Mouse (Mus musculus): ENCODE measurements at regions not wholly inside any gene's neighbourhood (a gene's known extent, or its start where the extent isn't known, plus 50 kb on each side); places are given as distances from the start of the nearest gene placed in this dataset.
A peak's percentile ranks its signal among the peaks of the same experiment; 100 is the strongest.

DNA sequence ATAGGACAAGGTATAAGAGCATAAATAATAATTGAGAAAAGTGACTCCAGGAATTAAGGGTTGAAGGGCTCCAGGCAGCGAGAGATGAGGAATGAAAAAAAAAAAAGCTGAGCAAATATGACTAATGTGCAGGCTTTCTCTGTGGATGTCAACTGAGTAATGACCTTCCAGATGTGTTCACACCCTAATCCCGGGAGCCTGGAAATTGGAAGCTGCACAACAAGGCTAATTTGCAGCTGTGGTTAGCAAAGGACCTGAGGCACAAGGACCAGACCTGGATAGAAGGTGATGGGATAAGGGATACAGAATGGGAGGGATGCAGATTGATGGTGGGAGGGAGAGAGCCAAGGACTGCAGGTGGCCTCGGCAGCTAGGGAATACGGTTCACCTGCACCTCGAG, 111.6 kb downstream of the Rplp1 start:
- Histone ChIP-seq H3K4me3 (ENCODE audit: low read depth, low read length) (no peak overlapping the region), H3K9ac (replicated peaks; ENCODE audit: low read length) (no peak overlapping the region), H3K4me1 (ENCODE audit: control insufficient read depth, insufficient read depth, low read length) (no peaks in the 10 kb centered on the region), H3K27me3 (ENCODE audit: control insufficient read depth, insufficient read depth, low read length) (no peaks in the 10 kb centered on the region), H3K36me3 (replicated peaks; ENCODE audit: control insufficient read depth, insufficient read depth, low read depth, low read length) (no peaks in the 10 kb centered on the region), H3K9me3 (replicated peaks; ENCODE audit: control insufficient read depth, low read length) (no peaks in the 10 kb centered on the region), H3K27ac (replicated peaks; ENCODE audit: low read depth, low read length) (no peak overlapping the region), H3K4me2 (ENCODE audit: low read depth, low read length) (no peak overlapping the region)
- DNase-seq (ENCODE audit: low spot score) = no peak
- WGBS = 69% methylated on average over 5 of the region's 5 CpGs
- ATAC-seq (replicated peaks; ENCODE audit: insufficient number of reproducible peaks, low FRiP score, low TSS enrichment, low read depth) = no peak

DNA sequence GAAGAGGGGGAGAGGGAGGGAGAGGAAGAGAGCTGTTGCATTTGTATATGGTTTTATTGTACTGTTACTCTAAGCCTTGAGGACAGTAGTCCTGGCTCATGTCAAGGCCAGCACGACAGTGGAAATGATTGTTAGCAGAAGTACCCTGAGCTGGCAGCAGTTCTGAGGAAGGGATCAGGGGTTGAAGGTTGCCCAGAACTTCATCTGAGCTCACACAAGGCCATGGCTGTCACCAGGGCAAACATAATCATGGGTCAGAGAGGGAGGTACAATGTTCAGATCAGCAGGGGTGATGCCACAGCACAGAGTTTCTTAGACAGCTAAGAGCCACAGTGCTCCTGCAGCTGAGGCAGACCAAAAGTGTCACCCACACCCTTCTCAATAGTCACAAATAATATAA, 114.8 kb downstream of the Rplp1 start:
- no peaks in the 10 kb centered on the region for H3K27me3 ChIP-seq (ENCODE audit: control insufficient read depth, insufficient read depth, low read length)
- ATAC-seq (replicated peaks; ENCODE audit: insufficient number of reproducible peaks, low FRiP score, low TSS enrichment, low read depth) = no peak
- no peak overlapping the region for H3K4me3 ChIP-seq (ENCODE audit: low read depth, low read length)
- no peaks in the 10 kb centered on the region for H3K4me1 ChIP-seq (ENCODE audit: control insufficient read depth, insufficient read depth, low read length)
- 67% methylated on average over 1 of the region's 1 CpGs for WGBS
- no peaks in the 10 kb centered on the region for H3K9me3 ChIP-seq (replicated peaks; ENCODE audit: control insufficient read depth, low read length)
- no peak for DNase-seq (ENCODE audit: low spot score)
- no peaks in the 10 kb centered on the region for H3K36me3 ChIP-seq (replicated peaks; ENCODE audit: control insufficient read depth, insufficient read depth, low read depth, low read length)
- H3K9ac ChIP-seq (replicated peaks; ENCODE audit: low read length) = no peak overlapping the region
- H3K4me2 ChIP-seq (ENCODE audit: low read depth, low read length) = no peak overlapping the region
- H3K27ac ChIP-seq (replicated peaks; ENCODE audit: low read depth, low read length) = no peak overlapping the region

DNA sequence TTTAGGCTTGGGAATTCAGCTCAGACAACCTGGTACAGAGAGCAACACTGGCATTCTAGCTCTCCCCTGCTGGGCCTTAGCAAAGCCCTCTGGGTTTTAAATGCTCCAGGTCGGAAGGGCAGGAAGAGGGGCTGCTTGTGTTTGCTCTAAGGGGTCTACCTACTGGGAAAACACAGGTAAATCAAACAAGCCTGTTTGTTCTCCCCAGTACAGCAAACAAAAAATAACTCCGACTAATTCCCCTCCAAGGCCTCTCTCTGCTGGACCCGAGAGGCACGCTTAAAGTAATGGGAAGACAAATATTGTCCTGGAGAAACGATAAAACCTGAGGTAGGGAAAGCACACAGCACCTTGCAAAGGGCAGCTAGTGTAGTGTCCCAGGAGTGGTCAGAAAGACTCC, 118.4 kb downstream of the Rplp1 start:
- Histone ChIP-seq H3K4me1 (ENCODE audit: control insufficient read depth, insufficient read depth, low read length) (no peaks in the 10 kb centered on the region), H3K4me2 (ENCODE audit: low read depth, low read length) (no peak overlapping the region), H3K27ac (replicated peaks; ENCODE audit: low read depth, low read length) (no peak overlapping the region), H3K9ac (replicated peaks; ENCODE audit: low read length) (no peak overlapping the region), H3K27me3 (ENCODE audit: control insufficient read depth, insufficient read depth, low read length) (no peaks in the 10 kb centered on the region), H3K4me3 (ENCODE audit: low read depth, low read length) (no peak overlapping the region), H3K36me3 (replicated peaks; ENCODE audit: control insufficient read depth, insufficient read depth, low read depth, low read length) (no peaks in the 10 kb centered on the region), H3K9me3 (replicated peaks; ENCODE audit: control insufficient read depth, low read length) (no peaks in the 10 kb centered on the region)
- 65% methylated on average over 5 of the region's 5 CpGs for WGBS
- ATAC-seq (replicated peaks; ENCODE audit: insufficient number of reproducible peaks, low FRiP score, low TSS enrichment, low read depth) = no peak
- no peak for DNase-seq (ENCODE audit: low spot score)

DNA sequence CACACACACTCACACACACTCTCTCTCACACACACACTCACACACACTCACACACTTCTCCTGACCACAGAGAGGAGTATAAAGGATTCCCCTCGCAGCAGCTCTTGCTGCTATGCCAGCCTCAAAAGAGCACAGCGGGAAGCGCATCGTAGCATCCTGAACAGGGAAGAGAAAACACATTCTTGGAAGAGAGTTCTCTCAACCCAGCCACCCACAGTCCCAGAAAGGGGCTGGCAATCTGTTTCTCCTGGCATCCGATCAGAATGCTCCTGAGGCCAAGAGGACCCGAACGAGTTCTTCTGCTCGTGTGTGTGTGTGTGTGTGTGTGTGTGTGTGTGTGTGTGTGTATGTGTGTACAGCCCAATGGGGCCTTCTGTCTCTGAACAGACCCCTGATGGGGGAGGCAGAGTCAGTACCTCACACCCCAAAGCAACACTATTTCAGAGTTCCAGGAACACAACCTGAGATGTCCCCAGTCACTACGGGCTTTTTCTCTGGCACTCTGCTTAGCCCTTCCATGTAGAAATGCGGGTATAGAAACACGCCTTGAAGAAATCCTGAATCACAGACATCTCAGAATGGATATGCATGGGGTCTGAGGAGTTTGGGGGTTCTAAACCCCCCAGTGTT, 122.8 kb downstream of the Rplp1 start:
- Histone ChIP-seq H3K36me3 (replicated peaks; ENCODE audit: control insufficient read depth, insufficient read depth, low read depth, low read length) (no peaks in the 10 kb centered on the region), H3K9ac (replicated peaks; ENCODE audit: low read length) (no peak overlapping the region), H3K27me3 (ENCODE audit: control insufficient read depth, insufficient read depth, low read length) (no peaks in the 10 kb centered on the region), H3K27ac (replicated peaks; ENCODE audit: low read depth, low read length) (no peak overlapping the region), H3K4me1 (ENCODE audit: control insufficient read depth, insufficient read depth, low read length) (no peaks in the 10 kb centered on the region), H3K4me2 (ENCODE audit: low read depth, low read length) (no peak overlapping the region), H3K9me3 (replicated peaks; ENCODE audit: control insufficient read depth, low read length) (no peaks in the 10 kb centered on the region), H3K4me3 (ENCODE audit: low read depth, low read length) (no peak overlapping the region)
- 69% methylated on average over 11 of the region's 11 CpGs for WGBS
- DNase-seq (ENCODE audit: low spot score) (no peak), ATAC-seq (replicated peaks; ENCODE audit: insufficient number of reproducible peaks, low FRiP score, low TSS enrichment, low read depth) (no peak)

DNA sequence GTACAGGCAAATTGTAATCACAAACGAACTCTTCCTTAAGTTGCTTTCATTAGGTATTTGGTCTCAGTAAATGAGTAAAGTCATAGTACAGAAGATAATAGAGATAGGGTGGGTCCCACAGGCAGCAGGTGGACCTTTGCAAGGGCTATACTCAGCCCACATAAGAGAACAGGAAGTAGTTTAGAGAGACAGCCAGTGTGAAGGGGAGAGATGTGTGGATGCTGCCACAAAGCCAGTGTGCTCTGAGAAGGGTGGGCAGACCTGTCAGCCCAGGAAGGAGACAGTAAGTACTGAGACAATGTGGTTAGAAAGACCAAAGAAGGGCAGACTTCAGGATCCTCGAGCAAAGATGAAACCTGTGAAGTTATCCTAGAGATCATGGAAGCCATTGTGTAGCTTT, 123.5 kb downstream of the Rplp1 start:
- H3K4me1 ChIP-seq (ENCODE audit: control insufficient read depth, insufficient read depth, low read length) = no peaks in the 10 kb centered on the region
- H3K4me3 ChIP-seq (ENCODE audit: low read depth, low read length) = no peak overlapping the region
- WGBS = 71% methylated on average over 2 of the region's 2 CpGs
- DNase-seq (ENCODE audit: low spot score) (no peak), ATAC-seq (replicated peaks; ENCODE audit: insufficient number of reproducible peaks, low FRiP score, low TSS enrichment, low read depth) (no peak)
- H3K27ac ChIP-seq (replicated peaks; ENCODE audit: low read depth, low read length) = no peak overlapping the region
- no peaks in the 10 kb centered on the region for H3K27me3 ChIP-seq (ENCODE audit: control insufficient read depth, insufficient read depth, low read length)
- no peaks in the 10 kb centered on the region for H3K9me3 ChIP-seq (replicated peaks; ENCODE audit: control insufficient read depth, low read length)
- H3K4me2 ChIP-seq (ENCODE audit: low read depth, low read length) = no peak overlapping the region
- no peak overlapping the region for H3K9ac ChIP-seq (replicated peaks; ENCODE audit: low read length)
- no peaks in the 10 kb centered on the region for H3K36me3 ChIP-seq (replicated peaks; ENCODE audit: control insufficient read depth, insufficient read depth, low read depth, low read length)

DNA sequence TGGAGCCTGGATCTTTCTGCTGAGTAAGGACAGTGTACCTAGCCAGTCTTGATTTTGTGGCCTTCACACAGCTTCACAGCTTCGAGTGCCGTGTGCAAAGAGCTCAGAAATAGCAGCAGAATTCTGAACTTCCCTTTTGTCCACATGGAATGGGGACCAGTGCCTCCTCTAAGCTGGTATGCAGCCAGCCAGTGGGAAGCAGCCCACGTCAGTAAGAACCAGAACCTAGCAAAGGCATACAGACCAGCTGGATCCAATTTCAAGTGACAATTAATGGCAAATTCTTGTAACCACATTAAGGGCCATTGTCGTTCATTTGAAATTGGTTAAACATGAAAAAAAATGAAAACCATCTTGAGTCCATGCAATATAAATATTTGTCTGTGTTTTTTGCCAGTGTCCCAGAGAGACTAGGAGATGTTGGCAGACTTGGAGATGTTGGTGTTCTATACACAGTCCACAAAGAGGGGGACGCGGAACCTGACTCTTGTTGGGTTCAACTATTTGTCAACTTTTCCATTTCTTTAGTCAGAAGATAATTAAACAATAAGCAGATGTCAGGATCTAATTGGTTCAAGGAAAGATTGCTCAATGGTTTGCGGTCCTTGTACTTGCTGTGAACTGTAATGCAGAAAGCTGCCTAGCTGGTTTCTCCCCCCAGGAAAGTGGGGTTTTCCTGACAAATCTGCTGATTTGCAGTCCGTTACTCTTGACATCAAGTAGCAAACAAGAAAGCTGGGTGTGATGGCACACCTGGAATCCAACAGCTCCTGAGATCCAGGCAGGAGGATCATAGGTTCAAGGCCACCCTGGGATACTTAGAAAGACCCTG, 125.1 kb downstream of the Rplp1 start:
- ATAC-seq (replicated peaks; ENCODE audit: insufficient number of reproducible peaks, low FRiP score, low TSS enrichment, low read depth) = no peak

DNA sequence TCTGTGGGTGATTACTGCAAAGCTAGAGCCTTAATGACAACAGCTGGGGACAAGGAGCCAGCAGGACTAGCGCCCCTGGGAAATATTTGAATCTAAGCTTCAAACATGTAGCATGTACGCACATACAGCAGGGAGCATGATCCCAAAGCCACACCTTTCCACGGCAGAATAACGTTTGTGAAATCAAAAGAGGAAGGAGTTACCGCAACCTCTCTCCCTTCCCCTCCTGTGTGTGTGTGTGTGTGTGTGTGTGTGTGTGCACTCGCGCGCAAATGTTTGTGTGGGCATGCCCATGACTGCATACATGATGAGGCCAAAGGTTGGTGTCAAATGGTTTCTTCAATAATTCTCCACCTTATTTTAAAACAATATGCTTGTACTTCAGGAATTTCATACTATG, 132.9 kb downstream of the Rplp1 start:
- Histone ChIP-seq H3K9me3 (replicated peaks; ENCODE audit: control insufficient read depth, low read length) (no peaks in the 10 kb centered on the region), H3K27me3 (ENCODE audit: control insufficient read depth, insufficient read depth, low read length) (no peaks in the 10 kb centered on the region), H3K9ac (replicated peaks; ENCODE audit: low read length) (no peak overlapping the region), H3K4me3 (ENCODE audit: low read depth, low read length) (no peak overlapping the region), H3K36me3 (replicated peaks; ENCODE audit: control insufficient read depth, insufficient read depth, low read depth, low read length) (no peaks in the 10 kb centered on the region), H3K27ac (replicated peaks; ENCODE audit: low read depth, low read length) (no peak overlapping the region), H3K4me1 (ENCODE audit: control insufficient read depth, insufficient read depth, low read length) (no peaks in the 10 kb centered on the region), H3K4me2 (ENCODE audit: low read depth, low read length) (no peak overlapping the region)
- 92% methylated on average over 8 of the region's 8 CpGs for WGBS
- DNase-seq (ENCODE audit: low spot score) = no peak
- no peak for ATAC-seq (replicated peaks; ENCODE audit: insufficient number of reproducible peaks, low FRiP score, low TSS enrichment, low read depth)

More for the DNA sequence above, 125.1 kb downstream of the Rplp1 start:
- H3K4me2 ChIP-seq (ENCODE audit: low read depth, low read length) = no peak overlapping the region
- WGBS = 53% methylated on average over 8 of the region's 8 CpGs
- H3K9ac ChIP-seq (replicated peaks; ENCODE audit: low read length) = no peak overlapping the region
- no peaks in the 10 kb centered on the region for H3K4me1 ChIP-seq (ENCODE audit: control insufficient read depth, insufficient read depth, low read length)
- peak; percentile 72 for DNase-seq (ENCODE audit: low spot score)
- H3K9me3 ChIP-seq (replicated peaks; ENCODE audit: control insufficient read depth, low read length) = no peaks in the 10 kb centered on the region
- H3K36me3 ChIP-seq (replicated peaks; ENCODE audit: control insufficient read depth, insufficient read depth, low read depth, low read length) = no peaks in the 10 kb centered on the region
- no peak overlapping the region for H3K4me3 ChIP-seq (ENCODE audit: low read depth, low read length)
- H3K27me3 ChIP-seq (ENCODE audit: control insufficient read depth, insufficient read depth, low read length) = no peaks in the 10 kb centered on the region
- no peak overlapping the region for H3K27ac ChIP-seq (replicated peaks; ENCODE audit: low read depth, low read length)

DNA sequence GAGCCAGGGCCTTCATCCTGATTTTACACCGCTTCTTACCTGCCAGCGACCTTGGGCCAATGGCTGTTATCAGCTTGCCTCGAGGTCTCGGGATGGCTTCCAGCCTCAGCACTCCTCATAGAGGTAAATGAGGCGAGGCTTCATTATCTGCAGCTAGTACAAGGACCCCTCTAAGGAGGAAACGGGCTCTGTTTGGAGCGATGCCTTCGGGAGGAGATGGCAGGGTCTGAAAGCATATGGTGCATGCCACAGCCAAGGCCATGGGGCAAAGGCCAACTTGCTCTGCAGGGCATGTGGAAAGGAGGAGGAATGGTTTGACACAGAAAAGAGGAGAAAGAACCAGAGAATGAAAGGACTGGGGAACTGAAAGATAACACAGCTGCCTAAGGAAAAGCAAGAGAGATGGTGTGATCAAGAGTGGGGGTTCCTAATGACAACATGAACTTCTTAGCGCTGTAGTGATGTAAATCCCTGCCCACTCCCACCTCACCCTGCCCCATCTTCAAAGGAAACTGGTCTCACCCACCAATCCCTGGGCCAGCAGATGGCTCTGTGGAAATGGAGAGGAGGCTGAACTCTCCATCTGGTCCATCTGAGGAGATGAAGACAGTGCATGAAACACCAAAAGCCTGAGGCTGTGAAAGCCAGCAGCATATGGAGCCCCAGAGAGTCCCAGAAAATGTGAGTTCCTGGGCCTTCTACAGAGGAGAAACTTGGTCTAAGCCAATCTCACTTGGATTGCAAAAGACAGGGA, 134.0 kb downstream of the Rplp1 start:
- WGBS = 83% methylated on average over 9 of the region's 9 CpGs
- H3K4me2 ChIP-seq (ENCODE audit: low read depth, low read length) = no peak overlapping the region
- H3K36me3 ChIP-seq (replicated peaks; ENCODE audit: control insufficient read depth, insufficient read depth, low read depth, low read length) = no peaks in the 10 kb centered on the region
- DNase-seq (ENCODE audit: low spot score) (no peak), ATAC-seq (replicated peaks; ENCODE audit: insufficient number of reproducible peaks, low FRiP score, low TSS enrichment, low read depth) (no peak)
- H3K27ac ChIP-seq (replicated peaks; ENCODE audit: low read depth, low read length) = no peak overlapping the region
- no peak overlapping the region for H3K4me3 ChIP-seq (ENCODE audit: low read depth, low read length)
- H3K4me1 ChIP-seq (ENCODE audit: control insufficient read depth, insufficient read depth, low read length) = no peaks in the 10 kb centered on the region
- H3K27me3 ChIP-seq (ENCODE audit: control insufficient read depth, insufficient read depth, low read length) = no peaks in the 10 kb centered on the region
- H3K9ac ChIP-seq (replicated peaks; ENCODE audit: low read length) = no peak overlapping the region
- H3K9me3 ChIP-seq (replicated peaks; ENCODE audit: control insufficient read depth, low read length) = no peaks in the 10 kb centered on the region

Measured in embryonic facial prominence, embryonic 11.5 days (tissue).